Mouse (Mus musculus) A20 (cell line): ENCODE data around the gene Vmn1r95.
"Not testable (repeated sequence)": the region's sequence is repeated elsewhere in the genome, so short reads cannot be mapped to it uniquely, and the experiment has no call there.

ENCODE experiments used
- DNase-seq: peaks from one replicate; pipeline ENCODE4 v3.0.0-alpha.2; 2011; ENCODE audit warnings: low read depth, low spot score

The Vmn1r95 gene

DNA sequence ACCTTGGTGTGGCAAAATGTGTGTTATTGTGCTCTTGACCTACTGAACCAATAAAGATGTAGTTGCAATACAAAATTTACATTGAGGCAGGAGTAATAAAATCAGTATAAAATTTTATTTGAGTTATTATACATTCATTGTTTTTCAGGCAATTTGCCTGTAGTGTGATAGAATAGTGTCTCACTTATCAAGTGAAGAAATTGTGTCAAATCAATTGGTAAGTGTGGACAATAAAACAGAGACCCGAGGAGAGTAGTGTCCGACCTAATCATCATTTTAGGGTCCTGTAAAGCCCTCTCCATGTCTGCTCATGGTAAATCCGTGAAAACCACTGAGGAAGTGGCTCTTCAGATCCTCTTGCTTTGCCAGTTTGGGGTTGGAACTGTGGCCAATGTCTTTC is at the start of gene Vmn1r95:
Gene Vmn1r95 (plus strand): TSS at position 301 of the 400 bp plus-strand sequence.
- not testable (repeated sequence) for DNase-seq

DNA sequence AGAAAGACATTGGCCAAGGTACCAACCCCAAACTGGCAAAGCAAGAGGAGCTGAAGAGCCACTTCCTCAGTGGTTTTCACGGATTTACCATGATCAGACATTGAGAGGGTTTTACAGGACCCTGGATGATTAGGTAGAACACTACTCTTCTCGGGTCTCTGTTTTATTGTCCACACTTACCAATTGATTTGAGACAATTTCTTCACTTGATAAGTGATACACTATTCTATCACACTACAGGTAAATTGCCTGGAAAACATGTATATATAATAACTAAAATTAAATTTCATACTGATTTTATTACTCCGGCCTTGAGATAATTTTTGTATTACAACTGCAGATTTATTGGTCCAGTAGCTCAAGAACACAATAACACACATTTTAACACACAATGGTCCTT is 25.2 kb upstream of the Vmn1r95 start, which contains the start of gene Vmn1r94:
Gene Vmn1r94 (minus strand): TSS at position 101 of the 400 bp plus-strand sequence.
- not testable (repeated sequence) for DNase-seq

DNA sequence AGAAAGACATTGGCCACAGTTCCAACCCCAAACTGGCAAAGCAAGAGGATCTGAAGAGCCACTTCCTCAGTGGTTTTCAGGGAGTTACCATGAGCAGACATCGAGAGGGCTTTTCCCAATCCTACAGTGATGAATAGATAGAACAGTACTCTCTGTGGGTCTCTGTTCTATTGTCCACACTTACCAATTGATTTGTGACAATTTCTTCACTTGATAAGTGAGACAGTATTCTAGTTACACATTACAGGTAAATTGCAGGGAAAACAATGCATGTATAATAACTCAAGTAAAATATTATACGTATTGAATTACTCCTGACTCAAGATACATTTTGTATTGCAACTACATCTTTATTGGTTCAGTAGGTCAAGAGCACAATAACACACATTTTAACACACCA is 12.0 kb downstream of the Vmn1r95 start, which contains the start of gene Gm6164:
Gene Gm6164 (minus strand): TSS at position 101 of the 400 bp plus-strand sequence.
- DNase-seq, result not testable (repeated sequence)

DNA sequence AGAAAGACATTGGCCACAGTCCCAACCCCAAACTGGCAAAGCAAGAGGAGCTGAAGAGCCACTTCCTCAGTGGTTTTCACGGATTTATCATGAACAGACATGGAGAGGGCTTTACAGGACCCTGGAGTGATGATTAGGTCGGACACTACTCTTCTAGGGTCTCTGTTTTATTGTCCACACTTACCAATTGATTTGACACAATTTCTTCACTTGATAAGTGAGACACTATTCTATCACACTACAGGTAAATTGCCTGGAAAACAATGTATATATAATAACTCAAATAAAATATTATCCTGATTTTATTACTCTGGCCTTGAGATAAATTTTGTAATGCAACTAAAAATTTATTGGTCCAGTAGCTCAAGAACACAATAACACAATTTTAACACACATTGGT is 40.2 kb downstream of the Vmn1r95 start, which contains the start of gene Gm4498:
Gene Gm4498 (minus strand): TSS at position 101 of the 400 bp plus-strand sequence.
- DNase-seq, result not testable (repeated sequence)
